Mouse (Mus musculus): ENCODE data around the gene Ntn3.

- TF ChIP-seq POLR2A (IDR thresholded peaks at IDR 0.05; ENCODE audit: low read depth, low read length) (no peak), CTCF (IDR thresholded peaks at IDR 0.05; ENCODE audit: borderline replicate concordance, insufficient read depth, low read length) (no peak)
Observed at GRCm38 (mm10) chr17:24226721-24227120, 17.4 kb upstream of the Ntn3 start.
